Mouse (Mus musculus): Measurements from ENCODE around the gene Mei1.

DNA sequence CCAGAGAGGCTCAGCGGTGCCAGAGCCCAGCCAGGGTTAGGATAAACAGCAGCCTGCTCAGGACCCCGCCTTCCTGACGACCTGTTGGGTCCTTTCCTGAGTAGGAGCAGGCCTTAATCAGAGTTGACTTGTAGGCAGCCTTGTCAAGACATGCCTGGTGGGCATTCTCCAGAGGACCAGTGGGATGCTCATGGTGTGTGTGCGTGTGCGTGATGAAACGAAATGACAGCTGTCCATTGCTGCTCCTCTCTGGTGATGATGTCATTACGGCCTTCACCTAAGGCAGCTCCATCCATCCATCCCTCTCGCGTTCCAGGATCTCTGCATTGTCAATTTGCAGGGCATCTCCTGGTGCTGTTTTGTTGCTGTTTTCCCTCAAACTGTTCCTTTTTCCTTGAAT, 89.7 kb downstream of the Mei1 start:
- TF ChIP-seq EP300 (IDR thresholded peaks at IDR 0.05; ENCODE audit: low read depth) (no peak), CTCF (IDR thresholded peaks at IDR 0.05; ENCODE audit: low read depth) (no peak)
